Mouse (Mus musculus): ENCODE data around the gene Saxo1. TPM values are rescaled to one million over a fixed set of nuclear protein-coding genes. Genes with fewer than 3 reads are reported as not detected.

The Saxo1 gene
- total RNA-seq, 2 experiments from 2014 or later = not detected

GRCm38 (mm10) chr4:86436336-86436735 is 121.8 kb downstream of the Saxo1 start:
- Histone ChIP-seq H3K4me3 (no peak overlapping the region), H3K27ac (no peak overlapping the region)
- intact Hi-C loops (cut with DNase I) = no loop called here
- no peak for TF ChIP-seq CTCF (IDR thresholded peaks at IDR 0.05)
- DNase-seq = no peak

- intact Hi-C loops (cut with DNase I) = no loop called here
- H3K4me3 ChIP-seq = no peak overlapping the region
- no peak overlapping the region for H3K27ac ChIP-seq
- TF ChIP-seq CTCF (IDR thresholded peaks at IDR 0.05) = no peak
- DNase-seq = no peak
These were observed 122.5 kb downstream of the Saxo1 start for GRCm38 (mm10) chr4:86435631-86436030.

- intact Hi-C loops (cut with DNase I) = no loop called here
- Histone ChIP-seq H3K27ac (no peak overlapping the region), H3K4me3 (no peak overlapping the region)
- TF ChIP-seq CTCF (IDR thresholded peaks at IDR 0.05) = no peak
- DNase-seq = no peak
These were observed 129.9 kb downstream of the Saxo1 start for GRCm38 (mm10) chr4:86428091-86428745.

GRCm38 (mm10) chr4:86427312-86427711 is 130.8 kb downstream of the Saxo1 start:
- no peak for DNase-seq
- intact Hi-C loops (cut with DNase I) = no loop called here
- no peak overlapping the region for H3K4me3 ChIP-seq
- H3K27ac ChIP-seq = peak overlapping the region; percentile 40
- no peak for TF ChIP-seq CTCF (IDR thresholded peaks at IDR 0.05)

- Histone ChIP-seq H3K4me3 (no peak overlapping the region), H3K27ac (peak overlapping the region; percentile 40)
- no peak for DNase-seq
- no peak for TF ChIP-seq CTCF (IDR thresholded peaks at IDR 0.05)
- intact Hi-C loops (cut with DNase I) = no loop called here
These were observed 131.6 kb downstream of the Saxo1 start for GRCm38 (mm10) chr4:86426549-86426948.

- intact Hi-C loops (cut with DNase I) = no loop called here
- TF ChIP-seq CTCF (IDR thresholded peaks at IDR 0.05) = no peak
- H3K27ac ChIP-seq = no peak overlapping the region
- no peak for DNase-seq
- H3K4me3 ChIP-seq = no peak overlapping the region
These were observed 132.5 kb downstream of the Saxo1 start for GRCm38 (mm10) chr4:86425581-86425980.

- intact Hi-C loops (cut with DNase I) = no loop called here
- Histone ChIP-seq H3K27ac (no peak overlapping the region), H3K4me3 (no peak overlapping the region)
- no peak for DNase-seq
- no peak for TF ChIP-seq CTCF (IDR thresholded peaks at IDR 0.05)
These were observed 135.5 kb downstream of the Saxo1 start for GRCm38 (mm10) chr4:86422586-86422985.

GRCm38 (mm10) chr4:86416401-86417025 is 141.6 kb downstream of the Saxo1 start:
- peak overlapping the region; percentile 32 for H3K27ac ChIP-seq
- intact Hi-C loops (cut with DNase I) = no loop called here
- peak; percentile 36 for DNase-seq

GRCm38 (mm10) chr4:86413388-86413787 is 144.7 kb downstream of the Saxo1 start:
- TF ChIP-seq CTCF (IDR thresholded peaks at IDR 0.05) = no peak
- no peak overlapping the region for H3K4me3 ChIP-seq
- H3K27ac ChIP-seq = no peak overlapping the region; the same call in 1 of the 2 replicates
- intact Hi-C loops (cut with DNase I) = no loop called here
- no peak for DNase-seq

More at GRCm38 (mm10) chr4:86416401-86417025, 141.6 kb downstream of the Saxo1 start:
- H3K4me3 ChIP-seq = peak overlapping the region; percentile 33; the same call in 1 of the 2 replicates
- no peak for TF ChIP-seq CTCF (IDR thresholded peaks at IDR 0.05)

- intact Hi-C loops (cut with DNase I) = no loop called here
- Histone ChIP-seq H3K27ac (no peak overlapping the region), H3K4me3 (no peak overlapping the region)
- TF ChIP-seq CTCF (IDR thresholded peaks at IDR 0.05) = no peak
- DNase-seq = no peak
These were observed 147.2 kb downstream of the Saxo1 start for GRCm38 (mm10) chr4:86410946-86411345.

GRCm38 (mm10) chr4:86408421-86408820 is 149.7 kb downstream of the Saxo1 start:
- no peak for DNase-seq
- intact Hi-C loops (cut with DNase I) = no loop called here
- no peak overlapping the region for H3K4me3 ChIP-seq
- TF ChIP-seq CTCF (IDR thresholded peaks at IDR 0.05) = no peak
- no peak overlapping the region for H3K27ac ChIP-seq

GRCm38 (mm10) chr4:86407200-86407527 is 151.0 kb downstream of the Saxo1 start:
- intact Hi-C loops (cut with DNase I) = no loop called here
- 0 out of 2 replicates have a peak overlapping the region, but pooled peaks have one; percentile 35 for H3K27ac ChIP-seq
- DNase-seq = no peak

GRCm38 (mm10) chr4:86406501-86407199 is 151.5 kb downstream of the Saxo1 start:
- H3K4me3 ChIP-seq = no peak overlapping the region
- intact Hi-C loops (cut with DNase I) = no loop called here
- peak overlapping the region; percentile 35; the same call in 1 of the 2 replicates for H3K27ac ChIP-seq
- no peak for TF ChIP-seq CTCF (IDR thresholded peaks at IDR 0.05)
- DNase-seq = no peak

More at GRCm38 (mm10) chr4:86407200-86407527, 151.0 kb downstream of the Saxo1 start:
- H3K4me3 ChIP-seq = no peak overlapping the region
- TF ChIP-seq CTCF (IDR thresholded peaks at IDR 0.05) = no peak

All from gastrocnemius, adult 2 months (tissue).